Mouse (Mus musculus): ENCODE results near the gene Notch3. TPM values are rescaled to one million over a fixed set of nuclear protein-coding genes. Genes with fewer than 3 reads are reported as not detected.

The Notch3 gene
- polyA plus RNA-seq, 1 experiment from 2014 or later, result 18.7 TPM

DNA sequence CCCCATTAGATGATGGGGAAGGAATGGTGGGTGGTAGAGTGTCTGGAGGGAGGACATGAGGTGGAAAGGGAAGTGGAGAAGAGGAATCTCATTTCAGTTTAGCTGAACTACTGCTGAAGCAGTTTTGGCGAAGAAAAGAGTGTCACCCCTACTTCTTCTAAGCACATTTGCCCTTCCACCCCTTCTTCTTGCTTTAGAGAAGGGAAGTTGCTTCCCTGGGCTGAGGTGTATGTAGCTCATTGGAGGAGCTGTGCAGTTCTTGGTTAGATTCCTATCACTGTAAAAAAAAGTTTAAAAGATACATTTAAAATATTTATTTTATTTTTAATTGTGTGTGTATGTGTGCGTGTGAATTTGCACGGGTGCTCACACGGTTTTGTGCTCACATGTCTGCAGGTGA is 10.3 kb upstream of the Notch3 start:
- DNase-seq (ENCODE audit: low spot score), result no peak

GRCm38 (mm10) chr17:32173166-32173565 is 6.5 kb upstream of the Notch3 start:
- Histone ChIP-seq H3K9ac (ENCODE audit: low read depth, low read length) (no peak overlapping the region), H3K4me3 (ENCODE audit: low read depth, low read length) (no peak overlapping the region), H3K36me3 (ENCODE audit: control insufficient read depth, insufficient read depth, low read length) (no peaks in the 10 kb centered on the region), H3K27ac (replicated peaks; ENCODE audit: low read depth, low read length) (no peak overlapping the region), H3K4me2 (ENCODE audit: low read depth, low read length) (no peak overlapping the region), H3K27me3 (replicated peaks; ENCODE audit: control insufficient read depth, insufficient read depth, low read length) (no peaks in the 10 kb centered on the region), H3K4me1 (ENCODE audit: control insufficient read depth, insufficient read depth, low read length) (no peaks in the 10 kb centered on the region), H3K9me3 (ENCODE audit: control insufficient read depth, low read length) (no peaks in the 10 kb centered on the region)
- ATAC-seq (ENCODE audit: low read depth) (0 out of 2 replicates have a peak, but pooled peaks have one; percentile 44), DNase-seq (ENCODE audit: low spot score) (no peak)
- 54% methylated on average over 7 of the region's 7 CpGs for WGBS

More for the DNA sequence above, 10.3 kb upstream of the Notch3 start:
- H3K4me1 ChIP-seq (ENCODE audit: control insufficient read depth, insufficient read depth, low read length), result no peaks in the 10 kb centered on the region
- no peak overlapping the region for H3K4me3 ChIP-seq (ENCODE audit: low read depth, low read length)
- no peaks in the 10 kb centered on the region for H3K27me3 ChIP-seq (replicated peaks; ENCODE audit: control insufficient read depth, insufficient read depth, low read length)
- no peak overlapping the region for H3K27ac ChIP-seq (replicated peaks; ENCODE audit: low read depth, low read length)
- H3K4me2 ChIP-seq (ENCODE audit: low read depth, low read length), result no peak overlapping the region
- H3K9ac ChIP-seq (ENCODE audit: low read depth, low read length), result no peak overlapping the region
- H3K36me3 ChIP-seq (ENCODE audit: control insufficient read depth, insufficient read depth, low read length), result no peaks in the 10 kb centered on the region
- 90% methylated on average over 4 of the region's 4 CpGs for WGBS
- no peak for ATAC-seq (ENCODE audit: low read depth)
- no peaks in the 10 kb centered on the region for H3K9me3 ChIP-seq (ENCODE audit: control insufficient read depth, low read length)

DNA sequence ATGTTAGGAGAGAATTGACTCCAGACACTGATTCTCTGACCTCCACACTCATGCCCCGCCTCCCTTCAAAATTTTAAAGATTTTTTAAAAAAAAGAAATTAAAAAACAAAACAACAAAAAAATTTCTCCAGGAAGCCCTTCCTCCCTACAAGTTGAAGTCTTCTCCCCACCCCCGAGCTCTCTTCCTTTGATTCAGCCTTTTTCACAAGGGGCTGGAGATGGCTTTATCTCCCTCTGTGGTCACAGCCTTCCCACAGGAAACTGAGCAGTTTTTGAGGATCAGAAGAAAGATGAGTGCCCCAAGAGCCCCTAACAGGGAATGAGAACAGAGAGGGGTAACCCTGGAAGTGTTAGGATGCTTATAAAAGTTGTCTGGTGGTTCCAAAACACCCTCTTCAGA is 5.8 kb upstream of the Notch3 start:
- H3K27me3 ChIP-seq (replicated peaks; ENCODE audit: control insufficient read depth, insufficient read depth, low read length), result no peaks in the 10 kb centered on the region
- no peaks in the 10 kb centered on the region for H3K9me3 ChIP-seq (ENCODE audit: control insufficient read depth, low read length)
- H3K36me3 ChIP-seq (ENCODE audit: control insufficient read depth, insufficient read depth, low read length), result no peaks in the 10 kb centered on the region
- no peak overlapping the region for H3K4me3 ChIP-seq (ENCODE audit: low read depth, low read length)
- ATAC-seq (ENCODE audit: low read depth) (no peak), DNase-seq (ENCODE audit: low spot score) (no peak)
- H3K9ac ChIP-seq (ENCODE audit: low read depth, low read length), result no peak overlapping the region
- H3K27ac ChIP-seq (replicated peaks; ENCODE audit: low read depth, low read length), result no peak overlapping the region
- H3K4me1 ChIP-seq (ENCODE audit: control insufficient read depth, insufficient read depth, low read length), result no peaks in the 10 kb centered on the region
- no peak overlapping the region for H3K4me2 ChIP-seq (ENCODE audit: low read depth, low read length)
- 79% methylated on average over 2 of the region's 2 CpGs for WGBS

- ATAC-seq (ENCODE audit: low read depth) (no peak), DNase-seq (ENCODE audit: low spot score) (peak; percentile 49)
- Histone ChIP-seq H3K4me1 (ENCODE audit: control insufficient read depth, insufficient read depth, low read length) (no peaks in the 10 kb centered on the region; the same call in 1 of the 2 replicates), H3K9ac (ENCODE audit: low read depth, low read length) (no peak overlapping the region), H3K27ac (replicated peaks; ENCODE audit: low read depth, low read length) (no peak overlapping the region), H3K36me3 (ENCODE audit: control insufficient read depth, insufficient read depth, low read length) (no peaks in the 10 kb centered on the region), H3K4me2 (ENCODE audit: low read depth, low read length) (no peak overlapping the region), H3K9me3 (ENCODE audit: control insufficient read depth, low read length) (no peaks in the 10 kb centered on the region), H3K27me3 (replicated peaks; ENCODE audit: control insufficient read depth, insufficient read depth, low read length) (no peaks in the 10 kb centered on the region), H3K4me3 (ENCODE audit: low read depth, low read length) (no peak overlapping the region)
- 66% methylated on average over 4 of the region's 4 CpGs for WGBS
These were observed 3.0 kb upstream of the Notch3 start for GRCm38 (mm10) chr17:32169518-32170225.

GRCm38 (mm10) chr17:32165803-32166595 is 653 bp downstream of the Notch3 start:
- Histone ChIP-seq H3K9me3 (ENCODE audit: control insufficient read depth, low read length) (no peaks in the 10 kb centered on the region), H3K4me2 (ENCODE audit: low read depth, low read length) (peak overlapping the region; percentile 55), H3K27me3 (replicated peaks; ENCODE audit: control insufficient read depth, insufficient read depth, low read length) (no peaks in the 10 kb centered on the region), H3K27ac (replicated peaks; ENCODE audit: low read depth, low read length) (peak overlapping the region; percentile 81), H3K4me3 (ENCODE audit: low read depth, low read length) (peak overlapping the region; percentile 74), H3K36me3 (ENCODE audit: control insufficient read depth, insufficient read depth, low read length) (no peaks in the 10 kb centered on the region), H3K9ac (ENCODE audit: low read depth, low read length) (peak overlapping the region; percentile 78), H3K4me1 (ENCODE audit: control insufficient read depth, insufficient read depth, low read length) (peaks cover 24% of the 10 kb centered on the region)
- peak; percentile 53 for ATAC-seq (ENCODE audit: low read depth)
- WGBS, result 6% methylated on average over 13 of the region's 43 CpGs
- peak; percentile 94 for DNase-seq (ENCODE audit: low spot score)

- no peaks in the 10 kb centered on the region for H3K9me3 ChIP-seq (ENCODE audit: control insufficient read depth, low read length)
- DNase-seq (ENCODE audit: low spot score) (no peak), ATAC-seq (ENCODE audit: low read depth) (peak; percentile 30)
- peaks cover 24% of the 10 kb centered on the region for H3K4me1 ChIP-seq (ENCODE audit: control insufficient read depth, insufficient read depth, low read length)
- peak overlapping the region; percentile 74 for H3K4me3 ChIP-seq (ENCODE audit: low read depth, low read length)
- no peaks in the 10 kb centered on the region for H3K36me3 ChIP-seq (ENCODE audit: control insufficient read depth, insufficient read depth, low read length)
- peak overlapping the region; percentile 78 for H3K9ac ChIP-seq (ENCODE audit: low read depth, low read length)
- peak overlapping the region; percentile 81 for H3K27ac ChIP-seq (replicated peaks; ENCODE audit: low read depth, low read length)
- no peaks in the 10 kb centered on the region for H3K27me3 ChIP-seq (replicated peaks; ENCODE audit: control insufficient read depth, insufficient read depth, low read length)
- 5% methylated on average over 9 of the region's 9 CpGs for WGBS
- H3K4me2 ChIP-seq (ENCODE audit: low read depth, low read length), result peak overlapping the region; percentile 55
These were observed 1.3 kb downstream of the Notch3 start for GRCm38 (mm10) chr17:32165266-32165802.

DNA sequence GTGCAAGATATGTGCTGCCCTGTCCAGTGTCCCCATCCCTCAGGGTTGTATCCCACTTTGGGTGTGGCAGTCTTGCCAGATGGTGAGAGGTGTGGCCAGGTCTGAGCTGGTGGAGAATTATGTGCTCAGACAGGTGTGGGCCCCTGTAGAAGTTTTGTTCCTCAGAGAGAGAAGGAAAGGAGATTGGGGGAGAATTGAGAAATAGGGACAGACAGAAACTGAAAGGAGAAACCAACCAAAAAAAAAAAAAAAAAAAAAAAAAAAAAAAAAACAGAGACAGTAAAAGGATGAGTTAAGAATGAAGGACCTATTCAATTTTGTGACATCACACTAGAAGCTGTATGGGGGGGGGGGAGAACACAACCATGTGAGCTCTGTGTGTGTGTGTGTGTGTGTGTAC is 1.9 kb downstream of the Notch3 start:
- Histone ChIP-seq H3K9ac (ENCODE audit: low read depth, low read length) (no peak overlapping the region), H3K27ac (replicated peaks; ENCODE audit: low read depth, low read length) (peak overlapping the region; percentile 41; the same call in 1 of the 2 replicates), H3K4me1 (ENCODE audit: control insufficient read depth, insufficient read depth, low read length) (peaks cover 24% of the 10 kb centered on the region), H3K4me2 (ENCODE audit: low read depth, low read length) (peak overlapping the region; percentile 55), H3K27me3 (replicated peaks; ENCODE audit: control insufficient read depth, insufficient read depth, low read length) (no peaks in the 10 kb centered on the region), H3K4me3 (ENCODE audit: low read depth, low read length) (no peak overlapping the region), H3K36me3 (ENCODE audit: control insufficient read depth, insufficient read depth, low read length) (no peaks in the 10 kb centered on the region), H3K9me3 (ENCODE audit: control insufficient read depth, low read length) (no peaks in the 10 kb centered on the region)
- DNase-seq (ENCODE audit: low spot score) (no peak), ATAC-seq (ENCODE audit: low read depth) (no peak)

DNA sequence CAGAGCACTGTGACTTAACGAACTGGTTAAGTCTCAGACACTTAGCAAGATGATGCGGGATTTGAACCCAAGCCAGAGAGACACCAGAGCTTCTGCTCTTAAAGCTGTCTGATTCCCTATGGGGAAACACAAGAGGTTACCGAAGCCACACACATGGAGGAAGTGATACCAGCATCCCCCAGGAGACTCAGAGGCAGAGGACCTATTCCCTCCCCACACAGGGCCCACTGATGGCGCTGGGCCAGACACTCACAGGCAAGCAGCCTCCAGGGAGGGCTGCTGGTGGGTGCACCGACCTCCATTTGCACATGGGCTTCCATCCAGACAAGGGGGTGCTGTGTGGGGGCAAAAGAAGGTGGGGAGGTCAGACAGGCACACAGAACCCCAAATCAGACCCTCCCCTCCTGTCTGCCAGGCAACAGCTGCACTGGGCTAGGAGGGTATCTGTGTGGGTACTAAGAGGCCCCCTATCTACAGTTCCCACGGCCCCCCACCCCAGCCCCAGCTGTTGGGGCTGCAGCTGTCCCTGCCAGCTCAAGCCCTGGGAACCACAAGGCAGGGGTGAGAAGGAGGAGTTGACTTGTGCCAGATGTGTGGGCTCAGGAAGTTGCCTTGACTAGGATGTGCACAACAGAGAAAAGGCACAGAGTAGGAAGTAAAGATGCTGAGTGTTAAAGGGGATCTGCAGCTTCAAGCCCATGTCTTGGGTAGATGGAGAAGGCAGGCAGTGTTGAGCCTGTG is 2.6 kb downstream of the Notch3 start:
- peak; percentile 66 for DNase-seq (ENCODE audit: low spot score)
- H3K27ac ChIP-seq (replicated peaks; ENCODE audit: low read depth, low read length), result peak overlapping the region; percentile 41; the same call in 1 of the 2 replicates

More for the DNA sequence above, 2.6 kb downstream of the Notch3 start:
- H3K4me3 ChIP-seq (ENCODE audit: low read depth, low read length), result no peak overlapping the region
- H3K4me2 ChIP-seq (ENCODE audit: low read depth, low read length), result no peak overlapping the region
- no peaks in the 10 kb centered on the region for H3K9me3 ChIP-seq (ENCODE audit: control insufficient read depth, low read length)
- no peaks in the 10 kb centered on the region for H3K27me3 ChIP-seq (replicated peaks; ENCODE audit: control insufficient read depth, insufficient read depth, low read length)
- ATAC-seq (ENCODE audit: low read depth), result no peak
- H3K9ac ChIP-seq (ENCODE audit: low read depth, low read length), result peak overlapping the region; percentile 9; the same call in 1 of the 2 replicates
- 59% methylated on average over 6 of the region's 6 CpGs for WGBS
- no peaks in the 10 kb centered on the region for H3K36me3 ChIP-seq (ENCODE audit: control insufficient read depth, insufficient read depth, low read length)
- H3K4me1 ChIP-seq (ENCODE audit: control insufficient read depth, insufficient read depth, low read length), result peaks cover 24% of the 10 kb centered on the region

All from embryonic facial prominence, embryonic 14.5 days (tissue).